Mouse (Mus musculus): ENCODE measurements around the gene Exoc7.

GRCm38 (mm10) chr11:116334417-116334782, 27.4 kb upstream of the Exoc7 start:
- TF ChIP-seq CTCF (IDR thresholded peaks at IDR 0.05; ENCODE audit: extremely low read depth, insufficient read depth, insufficient read length, insufficient replicate concordance) (no peak), POLR2A (IDR thresholded peaks at IDR 0.05; ENCODE audit: low read depth, low read length) (no peak)
